7 mouse cellular contexts compared by ENCODE assay signal in the genomic region with DNA sequence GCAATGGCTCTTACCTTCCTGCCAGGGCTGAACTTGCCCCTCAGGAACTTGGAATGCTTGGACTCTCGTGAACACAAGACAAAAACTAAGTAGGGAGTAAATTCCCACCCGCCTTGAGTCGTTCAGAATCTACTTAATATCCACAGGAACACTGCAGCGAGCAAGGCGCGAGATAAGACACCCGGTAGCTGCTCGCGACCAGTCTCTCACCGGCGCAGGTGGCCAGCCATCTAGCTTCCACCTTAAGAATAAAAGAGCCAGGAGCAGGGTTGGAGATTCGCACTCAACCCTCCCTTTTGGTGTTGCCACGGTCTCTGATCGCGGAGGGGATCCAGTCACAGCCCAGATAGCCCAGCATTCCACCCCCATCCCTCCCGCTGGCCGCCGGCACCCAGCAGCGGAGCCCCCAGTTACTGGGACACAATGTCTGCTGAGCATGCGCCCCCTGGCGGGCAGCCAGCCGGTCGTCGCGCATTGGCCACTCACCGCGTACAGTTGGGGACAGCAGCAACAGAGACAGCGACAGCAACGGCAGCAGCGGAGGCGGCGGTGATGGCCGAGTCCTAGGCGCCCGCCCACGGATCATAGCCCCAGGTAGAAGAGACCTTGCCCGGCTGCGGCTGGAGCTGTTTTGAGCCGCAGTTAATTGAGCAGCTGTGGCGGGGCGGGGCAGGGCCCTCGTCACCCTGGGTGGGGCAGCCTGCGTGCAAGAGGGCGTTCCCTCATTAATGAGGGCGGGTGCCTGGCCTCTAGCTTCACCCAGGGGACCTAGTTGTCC. TPM values are rescaled to one million over a fixed set of nuclear protein-coding genes. Genes with fewer than 3 reads are reported as not detected.
A peak's percentile ranks its signal among the peaks of the same experiment; 100 is the strongest.
DNase-seq lines count a peak whose midpoint lies in the region; ATAC-seq and TF ChIP-seq lines count a peak whose summit lies in the region.

A gene (minus strand): TSS at position 661 of the 778 bp plus-strand sequence.

- TF ChIP-seq POLR2A in kidney, adult 2 months (IDR thresholded peaks at IDR 0.05; ENCODE audit: low read depth, low read length), result no peak

- peak within 1 kb of the TSS; percentile 66 for H3K4me3 ChIP-seq in embryonic facial prominence, embryonic 13.5 days
- H3K4me3 ChIP-seq in kidney, adult 2 months (ENCODE audit: insufficient read depth, low read depth, low read length), result peak within 1 kb of the TSS; percentile 41
- peak within 1 kb of the TSS; percentile 60 for H3K4me3 ChIP-seq in limb, embryonic 12.5 days (replicated peaks)
- peak within 1 kb of the TSS; percentile 86 for H3K4me3 ChIP-seq in midbrain, embryonic 16.5 days (ENCODE audit: low read depth, low read length)

- peaks cover 4% of the 10 kb centered on the region for H3K27me3 ChIP-seq in embryonic facial prominence, embryonic 13.5 days
- H3K27me3 ChIP-seq in kidney, adult 2 months (replicated peaks; ENCODE audit: control insufficient read depth, insufficient read depth, low read length), result no peaks in the 10 kb centered on the region
- 0 out of 2 replicates have a peak, but pooled peaks cover 3% of the 10 kb centered on the region for H3K27me3 ChIP-seq in limb, embryonic 12.5 days
- no peaks in the 10 kb centered on the region for H3K27me3 ChIP-seq in midbrain, embryonic 16.5 days (ENCODE audit: control insufficient read depth, insufficient read depth, low read depth, low read length)

- no peaks in the 10 kb centered on the region for H3K36me3 ChIP-seq in embryonic facial prominence, embryonic 13.5 days
- H3K36me3 ChIP-seq in kidney, adult 2 months (ENCODE audit: control insufficient read depth, insufficient read depth, low read length), result no peaks in the 10 kb centered on the region
- H3K36me3 ChIP-seq in limb, embryonic 12.5 days, result no peaks in the 10 kb centered on the region
- no peaks in the 10 kb centered on the region for H3K36me3 ChIP-seq in midbrain, embryonic 16.5 days (ENCODE audit: control insufficient read depth, insufficient read depth, low read length)

- ATAC-seq in embryonic facial prominence, embryonic 13.5 days (ENCODE audit: insufficient number of reproducible peaks, insufficient read depth, low FRiP score, low TSS enrichment, low read depth), result peak; percentile 82
- ATAC-seq in limb, embryonic 12.5 days (ENCODE audit: insufficient number of reproducible peaks, insufficient read depth, low FRiP score, low TSS enrichment, low read depth), result peak; percentile 92
- peak; percentile 97 for ATAC-seq in midbrain, embryonic 16.5 days

- peak; percentile 58 for TF ChIP-seq CTCF in kidney, adult 2 months (conservative IDR thresholded peaks at IDR 0.05; ENCODE audit: insufficient read depth, insufficient read length, low read depth, low read length)

- H3K9me3 ChIP-seq in embryonic facial prominence, embryonic 13.5 days, result no peaks in the 10 kb centered on the region
- no peaks in the 10 kb centered on the region for H3K9me3 ChIP-seq in limb, embryonic 12.5 days
- H3K9me3 ChIP-seq in midbrain, embryonic 16.5 days (replicated peaks; ENCODE audit: control insufficient read depth, low read length, poor library complexity, severe bottlenecking), result no peaks in the 10 kb centered on the region

- H3K27ac ChIP-seq in embryonic facial prominence, embryonic 13.5 days, result no peak within 1 kb of the TSS
- no peak within 1 kb of the TSS for H3K27ac ChIP-seq in kidney, adult 2 months (ENCODE audit: insufficient read depth, low read depth, low read length)
- no peak within 1 kb of the TSS for H3K27ac ChIP-seq in limb, embryonic 12.5 days
- H3K27ac ChIP-seq in midbrain, embryonic 16.5 days (ENCODE audit: low read length), result peak within 1 kb of the TSS; percentile 81

- peak within 1 kb of the TSS; percentile 86 for H3K4me2 ChIP-seq in embryonic facial prominence, embryonic 13.5 days
- H3K4me2 ChIP-seq in limb, embryonic 12.5 days, result peak within 1 kb of the TSS; percentile 86
- peak within 1 kb of the TSS; percentile 82 for H3K4me2 ChIP-seq in midbrain, embryonic 16.5 days (ENCODE audit: low read length)

- peak; percentile 86 to 90 for DNase-seq in adrenal gland, postnatal 36 days
- peak; percentile 89 to 90 for DNase-seq in heart, adult 18-20 months
- DNase-seq in kidney, adult 2 months, result peak; percentile 83
- DNase-seq in spleen, postnatal 10 days (ENCODE audit: low spot score in 2 of 2), result peak; percentile 95 to 97

- no peaks in the 10 kb centered on the region for H3K4me1 ChIP-seq in embryonic facial prominence, embryonic 13.5 days
- H3K4me1 ChIP-seq in kidney, adult 2 months (ENCODE audit: control insufficient read depth, insufficient read depth, low read length), result no peaks in the 10 kb centered on the region
- H3K4me1 ChIP-seq in limb, embryonic 12.5 days (replicated peaks), result no peaks in the 10 kb centered on the region
- H3K4me1 ChIP-seq in midbrain, embryonic 16.5 days (ENCODE audit: control insufficient read depth, insufficient read depth, low read length), result no peaks in the 10 kb centered on the region; the same call in 1 of the 2 replicates

- WGBS in embryonic facial prominence, embryonic 13.5 days, result under 1% methylated on average over 45 of the region's 45 CpGs
- 1% methylated on average over 45 of the region's 45 CpGs for WGBS in kidney, adult 2 months
- under 1% methylated on average over 45 of the region's 45 CpGs for WGBS in limb, embryonic 12.5 days
- under 1% methylated on average over 45 of the region's 45 CpGs for WGBS in midbrain, embryonic 16.5 days

- H3K9ac ChIP-seq in embryonic facial prominence, embryonic 13.5 days, result peak within 1 kb of the TSS; percentile 73
- H3K9ac ChIP-seq in limb, embryonic 12.5 days (replicated peaks), result peak within 1 kb of the TSS; percentile 58
- H3K9ac ChIP-seq in midbrain, embryonic 16.5 days (ENCODE audit: low read depth, low read length), result peak within 1 kb of the TSS; percentile 92

RNA-seq across cellular contexts. Expression of the gene that starts here (rescaled TPM):
- 10 to 100 TPM; 12.0 to 16.6 TPM for total RNA-seq in adrenal gland, postnatal 36 days (2021)
- polyA plus RNA-seq in embryonic facial prominence, embryonic 13.5 days (2015; fragmentation: Nextera tagmentation; extraction: Ambion mirVana), result 6.8 and 11.2 TPM in 2 replicates
- total RNA-seq in heart, adult 18-20 months (2021), result 10 to 100 TPM in 1 of 2 experiments, 1 to 10 TPM in 1; 6.6 to 11.2 TPM
- polyA plus RNA-seq in kidney, adult 2 months (2012; rRNA removed), result 5.7 and 8.5 TPM in 2 replicates
- 1.5 and 1.8 TPM in 2 replicates for polyA plus RNA-seq in limb, embryonic 12.5 days (2016; fragmentation: Nextera tagmentation; extraction: Ambion mirVana)
- 11.4 and 15.5 TPM in 2 replicates for polyA plus RNA-seq in midbrain, embryonic 16.5 days (2015; fragmentation: Nextera tagmentation; extraction: Ambion mirVana)
